Mouse (Mus musculus) c-Kit-positive CD71-positive TER-119-negative erythroid progenitor cells, embryonic 14.5 days (primary cell): ENCODE measurements around the gene Serpinb1a.
A peak's percentile ranks its signal among the peaks of the same experiment; 100 is the strongest.

Experiments
- DNase-seq: peaks from one replicate; pipeline ENCODE4 v3.0.0-alpha.2; 2013; ENCODE audit warnings: low read depth

Gene Serpinb1a

DNA sequence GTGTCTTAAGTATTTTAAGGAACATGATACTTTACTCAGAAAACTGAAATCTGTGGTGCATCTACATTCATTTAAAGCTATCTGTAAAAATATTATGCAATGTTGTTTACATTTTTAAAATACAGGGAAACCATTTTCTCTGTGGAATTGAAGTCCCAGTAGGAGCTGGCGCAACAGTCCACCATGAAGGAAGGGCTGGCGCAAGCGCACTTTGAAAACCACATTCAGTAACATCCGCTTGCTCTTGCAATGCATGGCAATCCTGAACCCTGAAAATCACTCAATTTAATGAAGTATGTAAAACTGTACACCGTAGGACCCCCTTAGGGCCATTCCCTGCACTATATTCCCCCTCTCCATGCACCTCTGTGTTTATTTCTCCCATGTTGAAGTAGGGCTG is 16.5 kb downstream of the Serpinb1a start:
- no peak for DNase-seq

DNA sequence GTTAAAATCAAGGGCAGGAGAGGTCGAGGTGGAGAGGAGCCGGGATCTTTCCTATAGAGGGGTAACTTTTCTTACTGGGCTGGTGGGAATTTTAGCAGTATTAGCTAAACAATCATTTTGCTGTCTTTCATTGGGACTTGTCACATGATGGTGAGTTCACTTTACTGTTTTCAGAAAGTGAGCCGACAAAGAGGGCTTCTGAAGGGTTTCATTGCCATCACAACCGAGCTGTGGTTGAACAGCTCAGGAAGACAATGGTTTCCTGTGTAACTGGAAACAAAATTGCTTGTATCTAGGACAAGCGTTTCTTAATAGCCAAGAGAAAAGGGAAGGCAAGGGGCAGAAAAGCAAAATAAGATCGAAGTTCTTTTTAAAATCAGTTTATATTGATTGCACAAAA is 17.7 kb downstream of the Serpinb1a start:
- no peak for DNase-seq

- DNase-seq = no peak
These were observed 18.2 kb downstream of the Serpinb1a start for GRCm38 (mm10) chr13:32832776-32833175.

DNA sequence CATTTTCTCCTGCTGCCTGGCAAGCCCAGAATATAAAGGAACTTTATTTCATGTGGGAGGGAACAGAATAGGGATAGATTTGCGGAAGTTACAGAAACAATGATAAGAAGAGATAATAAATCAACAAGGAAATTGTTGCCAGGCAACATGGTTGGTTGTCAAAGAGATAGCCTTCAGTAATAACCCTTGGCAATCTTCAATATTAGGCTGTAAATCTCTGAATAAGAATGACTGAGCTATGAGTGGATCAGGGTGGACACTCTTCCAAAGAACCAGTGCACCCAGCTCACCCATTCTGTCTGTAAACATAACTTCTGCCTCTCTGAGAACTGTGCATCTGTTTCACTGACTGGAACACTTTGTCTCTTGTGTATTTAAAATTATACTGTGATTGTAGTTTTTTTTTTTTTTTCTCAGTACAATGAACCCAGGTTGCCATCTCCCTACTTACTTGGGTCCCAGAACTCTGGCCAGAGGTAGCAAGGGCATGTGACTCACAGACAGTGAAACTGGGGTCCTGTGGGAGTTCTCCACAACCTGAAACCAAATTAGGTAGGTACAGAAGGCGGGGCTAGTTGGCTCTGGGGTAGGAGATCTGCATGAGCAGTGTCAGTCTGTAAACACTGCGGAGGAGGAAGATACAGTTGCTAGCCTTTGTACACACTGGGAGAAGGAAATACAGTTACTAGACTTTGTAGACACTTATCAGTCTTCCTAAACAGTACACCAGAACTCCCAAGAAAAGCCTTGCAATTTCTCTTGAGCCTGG is 19.3 kb downstream of the Serpinb1a start:
- DNase-seq = no peak

DNA sequence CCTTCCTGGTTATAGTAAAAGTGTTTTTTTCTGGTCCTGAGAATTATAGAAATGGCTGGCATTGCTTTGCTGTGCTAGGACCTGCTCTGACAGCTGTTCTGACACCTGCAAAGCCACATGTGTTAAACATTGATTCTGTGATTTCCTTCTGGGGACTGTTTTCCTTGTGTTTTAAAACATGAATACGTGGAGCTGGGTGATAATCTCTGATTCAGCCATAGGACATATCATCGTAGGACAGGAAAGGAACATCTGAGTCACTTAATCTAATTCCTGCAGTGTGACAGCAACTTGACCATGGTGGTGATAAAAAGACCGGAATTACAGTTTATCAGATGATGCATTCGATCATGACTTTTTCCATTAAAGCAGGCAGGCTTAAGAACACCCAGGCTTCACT is 22.1 kb downstream of the Serpinb1a start:
- peak; percentile 11 for DNase-seq

DNA sequence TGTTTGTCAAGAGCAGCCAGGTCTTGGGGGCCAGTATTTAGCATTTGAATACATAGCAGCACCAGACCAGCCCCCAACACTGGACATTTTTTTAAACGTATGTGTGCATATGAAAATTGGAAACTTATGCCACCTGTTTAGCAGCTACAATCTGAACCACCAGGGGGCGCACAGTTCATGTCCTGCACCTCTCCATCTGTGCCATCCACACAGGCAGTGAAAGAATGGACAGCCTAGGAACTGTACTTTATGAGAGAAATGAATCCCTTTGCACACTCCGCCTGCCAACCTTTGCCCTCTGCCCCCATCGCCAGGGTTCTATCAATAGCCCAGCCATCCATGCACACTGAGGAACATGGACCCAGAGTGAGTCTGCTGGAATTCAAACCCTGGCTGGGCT is 23.0 kb downstream of the Serpinb1a start:
- peak; percentile 54 for DNase-seq

DNA sequence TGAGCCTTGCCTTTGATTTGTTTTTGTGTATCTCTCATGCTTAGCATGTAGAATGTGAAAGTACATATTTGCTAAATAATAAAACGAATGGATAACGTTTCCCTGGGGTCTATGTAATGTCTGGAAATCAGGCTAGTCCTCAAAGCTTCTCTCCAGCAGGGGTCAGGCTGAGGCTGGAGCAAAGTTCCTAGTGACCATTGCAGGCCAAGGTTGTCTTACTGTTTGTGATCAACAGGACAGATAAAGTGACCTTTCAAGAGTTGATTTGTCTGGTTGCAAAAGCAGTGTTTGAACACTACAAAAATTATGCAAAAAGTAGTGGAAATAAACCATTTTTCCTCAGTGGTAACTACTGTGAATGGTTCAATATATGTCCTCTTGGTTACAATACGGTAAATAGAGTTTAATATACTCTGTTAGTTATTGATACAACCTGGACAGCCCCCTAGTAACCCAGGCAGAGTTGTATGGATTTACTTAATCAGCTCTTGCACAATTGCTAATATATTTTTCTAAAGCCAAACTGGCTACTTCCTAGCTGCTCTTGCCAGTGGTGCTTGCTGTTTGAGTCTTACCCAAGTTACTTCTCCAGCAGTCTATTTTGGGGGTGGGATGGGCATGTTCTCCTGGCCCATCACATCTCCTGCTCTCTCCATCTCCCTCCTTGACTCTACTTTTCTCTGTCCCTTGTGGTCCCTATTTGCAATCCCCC is 23.7 kb downstream of the Serpinb1a start:
- no peak for DNase-seq

DNA sequence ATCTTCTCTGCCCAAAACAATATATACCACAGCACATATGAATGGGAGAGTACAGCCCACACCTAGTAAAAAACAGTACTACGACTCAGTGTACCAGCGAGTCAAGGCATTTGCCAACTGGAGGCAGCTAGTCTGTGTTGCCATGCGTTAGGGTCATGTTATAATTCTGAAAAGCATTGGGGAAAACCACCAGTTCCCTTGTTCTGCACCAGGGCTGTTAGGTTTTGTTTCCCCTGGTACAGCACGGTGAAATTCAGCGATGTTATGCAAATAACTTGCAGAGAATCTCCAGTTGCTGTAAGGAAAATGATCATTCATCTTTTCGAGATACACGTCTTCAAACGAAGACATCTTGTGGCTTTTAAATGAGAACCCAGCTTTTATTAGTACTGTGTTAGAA is 25.4 kb downstream of the Serpinb1a start:
- DNase-seq = no peak

DNA sequence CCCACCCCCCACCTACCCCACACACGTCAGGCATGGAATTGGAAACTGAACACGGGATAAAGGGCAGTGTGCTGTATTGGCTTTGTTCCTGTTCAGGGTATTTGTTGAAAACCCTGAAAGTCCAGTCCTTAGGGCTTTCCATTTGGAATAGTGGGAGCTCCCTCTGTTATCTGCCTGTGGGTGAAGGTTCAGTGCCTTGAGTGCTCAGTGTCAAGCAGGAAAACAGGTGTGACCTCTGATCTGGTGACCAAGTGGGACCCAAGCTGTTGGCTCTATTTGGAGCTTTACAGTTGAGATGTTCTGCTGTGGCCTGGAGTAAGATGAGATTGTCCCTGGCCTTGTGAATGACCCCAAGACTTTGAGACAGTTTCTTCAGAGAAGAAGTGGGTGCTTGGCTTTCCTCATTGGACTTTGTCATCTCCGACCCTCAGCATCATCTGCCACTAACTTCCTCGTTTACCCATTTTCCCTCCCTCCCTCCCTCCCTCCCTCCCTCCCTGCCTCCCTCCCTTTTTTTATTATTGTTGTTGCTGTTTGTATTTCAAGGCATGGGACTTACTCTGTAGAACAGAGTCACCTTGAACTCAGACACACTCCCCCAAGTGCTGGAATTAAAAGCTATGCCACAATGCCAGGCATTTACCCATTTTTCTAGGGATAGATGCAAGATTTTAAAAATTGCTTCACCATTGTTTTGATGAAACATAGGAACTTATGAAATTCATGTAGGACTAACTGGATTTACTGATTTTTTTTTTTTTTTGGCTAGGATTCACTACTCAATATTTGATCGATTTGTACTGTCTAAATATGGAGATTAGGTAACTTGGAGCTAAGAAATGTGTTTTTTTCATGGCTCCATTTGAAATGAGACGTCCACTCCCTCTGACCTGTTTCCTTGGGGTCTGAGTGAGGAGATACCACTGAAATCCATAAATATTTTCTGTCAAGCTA is 26.3 kb downstream of the Serpinb1a start:
- no peak for DNase-seq

DNA sequence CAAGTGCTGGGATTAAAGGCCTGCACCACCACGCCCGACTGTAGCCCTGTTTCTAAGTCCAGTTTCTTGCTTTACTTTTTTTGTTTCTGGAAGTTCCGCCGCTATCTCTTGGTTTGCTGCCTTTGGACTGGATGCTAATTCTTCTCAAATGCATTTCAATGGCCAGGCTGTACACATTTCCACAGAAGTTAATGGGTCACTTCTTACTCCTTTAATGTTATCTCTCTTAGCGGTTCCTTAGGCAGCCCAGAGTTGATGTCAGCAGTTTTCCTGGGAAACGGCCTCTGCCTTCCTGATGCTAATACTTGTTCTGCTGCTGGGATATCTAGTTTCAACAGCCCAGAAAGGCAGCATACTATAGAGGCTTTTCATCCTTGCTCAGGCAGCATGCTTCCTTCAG is 27.9 kb downstream of the Serpinb1a start:
- DNase-seq = no peak

DNA sequence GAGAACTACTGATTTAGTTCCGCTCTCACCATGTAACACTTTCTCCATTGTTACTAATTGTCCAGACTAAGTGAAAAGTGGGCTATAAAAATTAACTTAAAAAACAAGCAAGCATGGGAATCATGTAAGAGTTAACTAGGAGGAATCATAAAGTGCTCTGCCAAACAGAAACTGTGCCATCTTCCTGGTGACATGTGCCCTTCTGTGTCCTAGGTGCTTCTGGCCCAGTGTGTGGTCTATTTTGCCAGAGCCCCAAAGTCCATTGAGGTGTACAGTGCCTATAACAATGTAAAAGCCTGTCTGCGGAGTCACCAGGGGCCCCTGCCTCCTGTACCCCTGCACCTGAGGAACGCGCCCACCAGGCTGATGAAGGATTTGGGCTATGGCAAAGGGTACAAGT is 29.3 kb downstream of the Serpinb1a start:
- no peak for DNase-seq

DNA sequence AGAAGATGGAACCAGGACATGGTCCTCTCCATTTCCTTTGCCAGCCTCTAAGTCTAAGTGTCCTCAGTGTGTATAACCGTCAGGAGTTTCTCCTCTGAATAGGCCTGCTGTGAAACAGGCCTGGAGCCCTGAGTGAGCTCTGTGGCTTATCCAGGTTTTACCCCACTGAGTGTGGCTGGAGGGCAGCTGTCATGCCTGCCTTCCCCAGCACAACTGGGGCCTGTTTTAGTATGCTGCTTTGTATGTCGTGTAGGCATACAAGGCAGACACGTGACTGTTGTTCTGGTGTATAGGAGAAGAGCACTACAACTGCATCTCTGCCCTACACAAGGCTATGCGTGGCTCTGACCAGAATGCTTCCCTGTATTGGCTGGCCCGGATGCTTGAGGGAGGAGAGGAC is 31.1 kb downstream of the Serpinb1a start:
- DNase-seq = no peak

DNA sequence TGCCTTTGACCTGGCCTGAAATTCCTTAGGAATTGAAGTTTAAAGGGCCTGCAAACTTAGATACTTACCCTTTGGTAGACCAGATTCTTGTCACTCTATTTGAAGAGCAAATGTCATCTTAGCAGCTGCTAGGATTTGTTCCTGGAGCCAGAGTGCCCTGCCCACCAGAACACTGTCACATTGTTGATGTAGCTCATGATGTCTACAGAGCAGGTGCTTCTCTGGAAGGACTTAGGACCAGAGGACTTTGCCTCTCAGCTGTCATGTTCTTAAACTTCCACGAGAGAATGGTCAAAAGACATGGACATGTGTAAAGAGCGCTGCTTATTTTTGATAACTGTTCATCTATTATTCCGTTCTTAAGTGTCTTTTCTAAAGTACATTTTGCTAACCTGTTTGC is 31.7 kb downstream of the Serpinb1a start:
- no peak for DNase-seq

- no peak for DNase-seq
These were observed 43.4 kb downstream of the Serpinb1a start for GRCm38 (mm10) chr13:32807624-32808023.

- DNase-seq = no peak
These were observed 44.2 kb downstream of the Serpinb1a start for GRCm38 (mm10) chr13:32806820-32807219.

DNA sequence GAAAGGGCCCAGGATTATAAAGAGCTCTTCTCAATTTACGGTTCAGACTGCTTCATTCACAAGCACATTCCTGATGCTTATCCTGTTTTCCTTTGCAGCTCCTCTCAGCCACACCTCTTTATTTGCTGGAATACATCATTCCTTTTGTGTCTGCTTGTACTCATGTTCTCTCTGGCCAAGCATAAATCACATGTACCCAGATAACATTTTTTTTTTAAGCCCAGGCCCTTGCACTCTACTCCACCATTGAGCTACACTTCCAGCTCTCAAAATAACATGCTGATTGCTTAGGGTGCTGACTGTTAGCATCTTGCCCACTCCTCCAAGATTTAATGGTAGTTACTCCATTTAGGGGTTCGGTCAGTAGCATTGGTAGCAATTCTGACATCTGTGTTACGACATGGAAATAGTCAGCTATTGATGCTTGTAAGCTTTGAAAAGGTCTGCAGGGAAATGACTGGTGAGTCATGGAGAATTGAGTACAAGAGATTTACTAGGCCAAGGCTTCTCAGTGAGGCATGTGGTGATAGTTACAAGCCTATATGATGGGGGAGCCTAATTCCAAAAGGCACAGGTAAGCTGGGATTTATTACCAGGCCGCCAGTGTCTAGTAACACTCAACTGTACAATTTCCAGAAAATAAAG is 47.2 kb downstream of the Serpinb1a start:
- no peak for DNase-seq

DNA sequence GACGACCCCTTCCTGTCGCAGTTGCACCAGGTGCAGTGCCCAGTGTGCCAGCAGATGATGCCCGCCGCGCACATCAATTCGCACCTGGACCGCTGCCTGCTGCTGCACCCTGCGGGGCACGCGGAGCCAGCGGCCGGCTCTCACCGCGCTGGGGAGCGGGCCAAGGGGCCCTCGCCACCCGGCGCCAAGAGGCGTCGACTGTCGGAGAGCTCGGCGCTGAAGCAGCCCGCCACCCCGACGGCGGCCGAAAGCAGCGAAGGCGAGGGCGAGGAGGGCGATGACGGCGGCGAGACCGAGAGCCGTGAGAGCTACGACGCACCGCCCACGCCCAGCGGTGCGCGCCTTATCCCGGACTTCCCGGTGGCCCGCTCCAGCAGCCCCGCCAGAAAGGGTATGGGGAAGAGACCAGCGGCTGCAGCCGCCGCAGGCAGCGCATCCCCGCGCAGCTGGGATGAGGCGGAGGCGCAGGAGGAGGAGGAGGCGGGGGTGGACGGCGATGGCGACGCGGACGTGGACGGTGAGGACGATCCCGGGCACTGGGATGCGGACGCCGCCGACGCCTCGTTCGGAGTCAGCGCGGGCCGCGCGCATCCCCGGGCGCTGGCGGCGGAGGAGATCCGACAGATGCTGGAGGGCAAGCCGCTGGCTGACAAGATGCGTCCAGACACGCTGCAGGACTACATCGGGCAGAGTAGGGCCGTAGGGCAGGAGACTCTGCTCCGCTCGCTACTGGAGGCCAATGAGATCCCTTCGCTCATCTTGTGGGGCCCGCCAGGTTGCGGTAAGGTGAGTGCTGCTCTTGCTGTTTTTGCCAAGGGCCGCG is 48.5 kb downstream of the Serpinb1a start, which contains the start of gene D930007J09Rik:
D930007J09Rik (minus strand) TSS at position 591 of the 823 bp plus-strand sequence.
- peak; percentile 28 for DNase-seq

- DNase-seq = peak; percentile 97
These were observed 49.2 kb downstream of the Serpinb1a start, which contains the start of gene Wrnip1 for GRCm38 (mm10) chr13:32801693-32802221. Gene Wrnip1, plus strand, starts transcription at chr13:32802038.

DNA sequence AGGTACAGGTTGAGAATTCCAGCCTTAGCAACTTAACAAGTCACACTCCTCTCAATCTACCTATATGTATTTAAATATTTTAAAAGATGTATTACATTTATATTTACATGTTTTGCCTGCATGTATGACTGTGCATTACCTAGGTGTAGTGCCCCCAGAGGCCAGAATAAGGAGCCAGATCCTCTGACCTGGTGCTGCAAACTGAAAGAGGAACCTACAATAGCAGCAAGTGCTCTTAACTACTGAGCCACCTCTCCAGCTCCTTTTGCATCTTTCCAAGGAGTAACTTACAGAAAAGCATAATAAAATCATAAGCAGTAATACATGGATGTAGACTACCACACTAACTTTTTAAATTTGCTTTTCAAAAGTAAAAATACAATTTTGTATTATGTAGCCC is 50.1 kb downstream of the Serpinb1a start:
- DNase-seq = peak; percentile 44

- peak; percentile 32 for DNase-seq
These were observed 51.9 kb downstream of the Serpinb1a start for GRCm38 (mm10) chr13:32799131-32799530.

DNA sequence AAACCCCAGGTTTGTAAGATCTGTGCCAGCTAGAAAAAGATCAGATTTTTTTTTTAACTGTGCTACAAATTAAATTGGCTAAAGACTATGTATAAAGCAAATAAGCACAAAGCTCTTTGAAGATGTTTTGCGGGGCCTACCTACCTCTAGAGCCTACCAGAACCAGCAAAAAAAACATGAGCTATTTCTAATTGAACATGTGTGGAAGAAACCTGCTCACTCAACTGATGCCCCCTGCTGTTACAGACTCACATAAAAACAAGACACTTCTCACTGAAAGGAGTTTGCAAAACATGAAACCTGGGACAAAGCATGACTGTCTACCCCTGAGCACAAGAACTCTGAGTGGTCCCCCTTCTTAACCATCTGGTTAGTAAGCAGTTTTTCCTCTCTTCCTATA is 53.9 kb downstream of the Serpinb1a start:
- DNase-seq = no peak
